Mouse (Mus musculus): ENCODE data around the gene Gfod2. TPM values are rescaled to one million over a fixed set of nuclear protein-coding genes. Genes with fewer than 3 reads are reported as not detected.
A peak's percentile ranks its signal among the peaks of the same experiment; 100 is the strongest.

The Gfod2 gene
- polyA plus RNA-seq, 1 experiment, result 17.8 TPM

DNA sequence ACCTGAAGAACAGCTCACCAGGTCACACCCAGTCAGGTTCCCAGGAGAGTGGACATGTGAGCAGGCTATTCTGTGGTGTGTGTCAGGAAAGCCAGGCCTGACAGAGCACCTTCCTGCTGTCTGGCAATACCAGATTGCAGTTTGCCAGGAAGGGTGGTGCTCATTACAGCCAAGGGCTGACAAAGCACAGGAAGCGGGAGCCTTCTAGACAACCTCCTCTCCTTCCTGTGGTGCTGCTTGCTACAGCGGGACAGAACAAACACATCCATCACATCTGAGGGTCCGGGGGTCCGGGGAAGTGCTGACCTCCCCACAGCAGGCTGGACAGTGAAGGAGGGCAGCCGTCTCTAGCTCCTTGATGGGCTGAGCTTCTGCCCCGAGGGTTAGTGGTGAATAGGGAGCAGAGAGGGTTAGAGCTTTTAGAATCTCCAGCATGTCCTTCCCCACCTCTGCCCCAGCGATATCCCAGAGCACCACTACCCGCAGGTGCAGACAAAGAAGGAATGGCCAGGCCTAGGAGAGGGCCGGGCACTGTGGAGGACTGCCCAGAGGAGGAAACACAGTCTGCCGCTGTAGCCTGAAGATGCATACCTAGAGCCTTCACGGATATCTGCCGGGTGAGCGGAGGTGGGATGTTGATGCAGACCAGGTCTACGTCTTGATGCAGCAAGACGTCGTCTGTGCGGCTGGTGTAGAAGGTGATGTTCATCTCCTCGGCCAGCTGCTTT, 30.9 kb downstream of the Gfod2 start:
- Histone ChIP-seq H3K4me1 (ENCODE audit: control insufficient read depth, insufficient read depth, low read length) (no peaks in the 10 kb centered on the region), H3K4me3 (ENCODE audit: insufficient read depth, low read length) (no peak overlapping the region), H3K27ac (ENCODE audit: insufficient read depth, low read length) (0 out of 2 replicates have a peak overlapping the region, but pooled peaks have one; percentile 28)
- TF ChIP-seq POLR2A (IDR thresholded peaks at IDR 0.05; ENCODE audit: extremely low read depth, insufficient read depth, low read length), result no peak
- no peak for TF ChIP-seq CTCF (IDR thresholded peaks at IDR 0.05; ENCODE audit: extremely low read depth, insufficient read depth, low read length)

DNA sequence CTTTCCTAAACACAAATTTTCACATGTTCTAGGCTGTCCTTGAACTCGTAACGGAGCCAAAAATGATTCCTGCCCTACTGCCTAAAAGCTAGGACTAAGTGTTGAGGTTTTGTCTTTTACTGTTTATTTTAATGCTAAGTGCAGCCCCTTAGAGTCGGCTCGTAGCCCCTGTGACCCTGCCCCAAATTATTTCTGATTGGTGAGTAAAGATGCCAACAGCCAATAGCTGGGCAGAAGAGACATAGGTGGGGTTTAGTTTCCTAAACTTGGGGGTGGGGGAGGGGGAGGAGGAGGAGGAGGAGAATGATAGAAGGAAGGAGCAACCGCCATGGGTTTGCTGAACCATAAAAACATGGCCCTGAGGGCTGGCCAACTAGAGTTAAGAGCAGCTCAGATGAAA, 32.7 kb downstream of the Gfod2 start:
- H3K27ac ChIP-seq (ENCODE audit: insufficient read depth, low read length), result no peak overlapping the region
- no peaks in the 10 kb centered on the region for H3K4me1 ChIP-seq (ENCODE audit: control insufficient read depth, insufficient read depth, low read length)
- TF ChIP-seq CTCF (IDR thresholded peaks at IDR 0.05; ENCODE audit: extremely low read depth, insufficient read depth, low read length), result no peak
- TF ChIP-seq POLR2A (IDR thresholded peaks at IDR 0.05; ENCODE audit: extremely low read depth, insufficient read depth, low read length), result no peak
- H3K4me3 ChIP-seq (ENCODE audit: insufficient read depth, low read length), result no peak overlapping the region

DNA sequence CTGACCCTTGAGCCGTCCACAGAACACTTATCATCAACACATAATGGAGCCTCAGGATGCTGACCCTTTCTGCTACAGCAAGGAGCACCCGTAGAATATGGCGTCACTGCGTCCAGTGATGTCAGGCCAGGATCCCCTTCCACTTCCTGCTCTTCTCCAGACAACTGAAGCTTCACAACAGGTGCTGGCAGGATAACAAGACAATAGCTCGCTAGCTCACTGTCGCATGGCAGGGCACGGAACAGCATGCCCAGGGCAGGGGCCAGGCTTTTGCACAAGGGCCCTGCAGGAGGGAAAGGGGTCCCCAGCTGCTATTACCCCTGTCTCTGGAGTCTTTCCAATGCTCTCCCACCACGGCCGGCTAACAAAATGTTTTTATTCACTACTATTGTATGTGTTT, 35.6 kb downstream of the Gfod2 start:
- H3K4me3 ChIP-seq (ENCODE audit: insufficient read depth, low read length), result no peak overlapping the region
- TF ChIP-seq POLR2A (IDR thresholded peaks at IDR 0.05; ENCODE audit: extremely low read depth, insufficient read depth, low read length) (no peak), CTCF (IDR thresholded peaks at IDR 0.05; ENCODE audit: extremely low read depth, insufficient read depth, low read length) (no peak)
- no peaks in the 10 kb centered on the region for H3K4me1 ChIP-seq (ENCODE audit: control insufficient read depth, insufficient read depth, low read length)

GRCm38 (mm10) chr8:105719637-105720036, 38.8 kb downstream of the Gfod2 start:
- Histone ChIP-seq H3K4me3 (ENCODE audit: insufficient read depth, low read length) (no peak overlapping the region), H3K27ac (ENCODE audit: insufficient read depth, low read length) (no peak overlapping the region), H3K4me1 (ENCODE audit: control insufficient read depth, insufficient read depth, low read length) (no peaks in the 10 kb centered on the region)
- TF ChIP-seq CTCF (IDR thresholded peaks at IDR 0.05; ENCODE audit: extremely low read depth, insufficient read depth, low read length) (no peak), POLR2A (IDR thresholded peaks at IDR 0.05; ENCODE audit: extremely low read depth, insufficient read depth, low read length) (no peak)

More for the DNA sequence above, 35.6 kb downstream of the Gfod2 start:
- H3K27ac ChIP-seq (ENCODE audit: insufficient read depth, low read length), result no peak overlapping the region

DNA sequence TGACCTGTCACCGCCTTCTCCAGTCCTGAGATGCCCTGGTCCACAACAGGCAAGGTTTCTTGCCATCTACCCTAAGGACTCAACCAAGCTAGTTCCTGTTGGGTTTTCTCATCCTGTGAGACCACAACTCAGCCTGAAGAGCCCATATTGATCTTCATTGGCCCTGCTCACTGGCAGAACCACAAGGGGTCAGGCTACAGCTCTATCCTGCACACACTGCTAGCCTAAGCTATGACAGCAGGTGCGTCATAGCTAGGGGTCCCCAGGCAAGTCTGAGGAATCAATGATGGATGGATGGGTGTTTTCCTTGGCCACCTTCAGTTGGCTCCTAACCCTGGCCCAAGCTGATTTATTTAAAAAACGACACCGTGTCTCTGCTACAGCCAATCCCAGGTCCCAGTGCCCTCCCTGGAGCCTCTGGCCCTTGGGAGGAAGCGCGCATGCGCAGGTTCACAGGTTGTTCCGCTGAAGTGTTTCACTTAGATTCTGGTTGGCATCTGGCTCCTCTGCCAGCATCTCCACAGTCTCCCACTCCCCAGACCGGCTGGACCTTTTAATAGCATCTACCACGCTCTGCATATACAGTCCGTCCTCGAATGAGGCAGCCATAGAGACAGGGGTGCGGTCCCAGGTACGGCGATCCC, 42.0 kb downstream of the Gfod2 start:
- Histone ChIP-seq H3K27ac (ENCODE audit: insufficient read depth, low read length) (no peak overlapping the region), H3K4me3 (ENCODE audit: insufficient read depth, low read length) (no peak overlapping the region), H3K4me1 (ENCODE audit: control insufficient read depth, insufficient read depth, low read length) (no peaks in the 10 kb centered on the region)
- no peak for TF ChIP-seq POLR2A (IDR thresholded peaks at IDR 0.05; ENCODE audit: extremely low read depth, insufficient read depth, low read length)
- TF ChIP-seq CTCF (IDR thresholded peaks at IDR 0.05; ENCODE audit: extremely low read depth, insufficient read depth, low read length), result no peak

GRCm38 (mm10) chr8:105715042-105715441, 43.4 kb downstream of the Gfod2 start:
- TF ChIP-seq CTCF (IDR thresholded peaks at IDR 0.05; ENCODE audit: extremely low read depth, insufficient read depth, low read length), result no peak
- TF ChIP-seq POLR2A (IDR thresholded peaks at IDR 0.05; ENCODE audit: extremely low read depth, insufficient read depth, low read length), result no peak
- Histone ChIP-seq H3K4me1 (ENCODE audit: control insufficient read depth, insufficient read depth, low read length) (no peaks in the 10 kb centered on the region), H3K4me3 (ENCODE audit: insufficient read depth, low read length) (no peak overlapping the region), H3K27ac (ENCODE audit: insufficient read depth, low read length) (no peak overlapping the region)

DNA sequence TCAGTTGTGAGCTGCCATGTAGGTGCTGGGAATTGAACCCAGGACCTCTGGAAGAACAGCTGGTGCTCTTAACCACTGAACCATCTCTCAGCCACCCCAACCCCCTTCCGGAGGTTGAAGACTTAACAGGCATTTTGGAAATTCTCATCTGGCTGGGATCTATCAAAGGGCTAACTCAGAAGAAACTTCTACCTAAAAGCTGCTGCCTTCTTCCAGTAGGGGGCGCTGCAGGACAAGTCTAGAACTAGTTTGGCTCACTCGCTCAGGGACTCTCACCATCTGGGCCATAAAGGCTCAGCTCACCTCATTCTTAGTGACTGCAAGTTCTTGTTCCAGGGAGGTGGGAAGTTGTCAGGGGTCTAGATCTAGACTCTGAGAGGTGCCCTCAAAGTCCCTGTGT, 44.3 kb downstream of the Gfod2 start:
- TF ChIP-seq CTCF (IDR thresholded peaks at IDR 0.05; ENCODE audit: extremely low read depth, insufficient read depth, low read length), result peak; percentile 83
- no peak for TF ChIP-seq POLR2A (IDR thresholded peaks at IDR 0.05; ENCODE audit: extremely low read depth, insufficient read depth, low read length)
- Histone ChIP-seq H3K4me1 (ENCODE audit: control insufficient read depth, insufficient read depth, low read length) (no peaks in the 10 kb centered on the region), H3K27ac (ENCODE audit: insufficient read depth, low read length) (no peak overlapping the region), H3K4me3 (ENCODE audit: insufficient read depth, low read length) (no peak overlapping the region)

DNA sequence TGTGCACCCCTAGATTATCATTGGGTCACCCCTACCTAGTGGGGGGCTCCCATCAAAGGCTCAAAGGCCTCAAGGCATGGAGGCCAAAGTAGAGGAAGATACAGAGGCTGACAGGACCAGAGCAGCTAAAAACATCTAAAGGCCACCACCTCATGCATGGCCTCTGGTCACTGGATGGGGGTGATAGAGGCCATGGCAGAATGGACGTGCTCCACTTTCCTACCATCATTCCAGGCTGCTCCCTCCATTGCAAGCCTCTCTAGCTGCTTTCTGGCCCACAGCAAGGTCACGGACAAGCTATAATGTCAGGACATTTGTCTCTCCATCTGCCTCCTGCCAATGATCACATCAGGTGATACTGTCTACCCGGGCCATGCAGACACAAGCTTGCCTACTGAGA, 46.2 kb downstream of the Gfod2 start:
- Histone ChIP-seq H3K4me1 (ENCODE audit: control insufficient read depth, insufficient read depth, low read length) (peaks cover 2% of the 10 kb centered on the region; the same call in 1 of the 2 replicates), H3K27ac (ENCODE audit: insufficient read depth, low read length) (no peak overlapping the region), H3K4me3 (ENCODE audit: insufficient read depth, low read length) (no peak overlapping the region)
- no peak for TF ChIP-seq CTCF (IDR thresholded peaks at IDR 0.05; ENCODE audit: extremely low read depth, insufficient read depth, low read length)
- no peak for TF ChIP-seq POLR2A (IDR thresholded peaks at IDR 0.05; ENCODE audit: extremely low read depth, insufficient read depth, low read length)

DNA sequence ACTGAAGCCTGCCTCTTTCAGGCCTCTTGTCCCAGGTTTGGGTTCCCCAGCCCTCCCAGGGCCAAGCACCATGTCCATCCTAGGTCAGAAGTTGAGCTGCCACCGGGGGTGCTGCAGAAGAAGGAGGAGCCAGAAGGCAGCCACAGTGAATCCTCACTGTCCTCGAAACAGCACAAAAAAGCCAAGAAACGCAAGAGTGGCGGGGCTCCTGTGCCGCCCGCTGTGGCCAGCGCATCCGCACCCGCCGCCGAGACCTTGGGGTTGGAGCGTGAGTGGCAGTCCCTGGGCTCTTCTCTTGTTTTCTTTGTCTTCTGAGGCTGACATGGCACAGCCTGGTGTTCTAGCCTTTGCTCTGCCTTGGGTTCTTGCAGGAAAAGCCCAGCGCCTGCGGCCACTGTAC, 49.1 kb downstream of the Gfod2 start:
- TF ChIP-seq POLR2A (IDR thresholded peaks at IDR 0.05; ENCODE audit: extremely low read depth, insufficient read depth, low read length), result no peak
- TF ChIP-seq CTCF (IDR thresholded peaks at IDR 0.05; ENCODE audit: extremely low read depth, insufficient read depth, low read length), result no peak
- no peak overlapping the region for H3K4me3 ChIP-seq (ENCODE audit: insufficient read depth, low read length)
- no peak overlapping the region for H3K27ac ChIP-seq (ENCODE audit: insufficient read depth, low read length)
- peaks cover 2% of the 10 kb centered on the region; the same call in 1 of the 2 replicates for H3K4me1 ChIP-seq (ENCODE audit: control insufficient read depth, insufficient read depth, low read length)

- Histone ChIP-seq H3K27ac (ENCODE audit: insufficient read depth, low read length) (no peak overlapping the region), H3K4me1 (ENCODE audit: control insufficient read depth, insufficient read depth, low read length) (peaks cover 2% of the 10 kb centered on the region; the same call in 1 of the 2 replicates), H3K4me3 (ENCODE audit: insufficient read depth, low read length) (no peak overlapping the region)
- TF ChIP-seq POLR2A (IDR thresholded peaks at IDR 0.05; ENCODE audit: extremely low read depth, insufficient read depth, low read length), result no peak
- TF ChIP-seq CTCF (IDR thresholded peaks at IDR 0.05; ENCODE audit: extremely low read depth, insufficient read depth, low read length), result no peak
These were observed 49.8 kb downstream of the Gfod2 start for GRCm38 (mm10) chr8:105708675-105709074.

All from cortical plate, adult 2 months (tissue).